Mouse (Mus musculus): ENCODE measurements around the gene Isg15. TPM values are rescaled to one million over a fixed set of nuclear protein-coding genes. Genes with fewer than 3 reads are reported as not detected.

Gene Isg15
- 7.5 and 19.9 TPM in 2 replicates for total RNA-seq (2014; rRNA removed; ENCODE audit: low replicate concordance)
- polyA plus RNA-seq (2015; fragmentation: Nextera tagmentation; extraction: Ambion mirVana) = 4.5 and 7.0 TPM in 2 replicates

- 54% methylated on average over 10 of the region's 10 CpGs for WGBS
- TF ChIP-seq CTCF (IDR thresholded peaks at IDR 0.05; ENCODE audit: low read depth) = no peak
- no peak for TF ChIP-seq EP300 (IDR thresholded peaks at IDR 0.05; ENCODE audit: low read depth)
- no peaks in the 10 kb centered on the region for H3K36me3 ChIP-seq (replicated peaks; ENCODE audit: control insufficient read depth, insufficient read depth, low read length)
- no peaks in the 10 kb centered on the region for H3K27me3 ChIP-seq (ENCODE audit: control insufficient read depth, insufficient read depth, low read length)
- peak within 1 kb of the TSS; percentile 53 for H3K27ac ChIP-seq (ENCODE audit: low read depth)
- peak within 1 kb of the TSS; percentile 22 for H3K4me3 ChIP-seq (ENCODE audit: low read depth, low read length)
- no peak within 1 kb of the TSS for H3K9ac ChIP-seq (replicated peaks; ENCODE audit: low read depth, low read length)
- no peak for DNase-seq (ENCODE audit: low spot score)
- peak within 1 kb of the TSS; percentile 52 for H3K4me2 ChIP-seq (ENCODE audit: low read depth, low read length)
- no peak for ATAC-seq (ENCODE audit: insufficient read depth, low read depth)
- H3K9me3 ChIP-seq (replicated peaks; ENCODE audit: control insufficient read depth, low read length) = no peaks in the 10 kb centered on the region
- H3K4me1 ChIP-seq (ENCODE audit: control insufficient read depth, insufficient read depth) = peaks cover 23% of the 10 kb centered on the region
Observed at GRCm38 (mm10) chr4:156200623-156201475, at the start of gene Isg15. Gene Isg15, minus strand, starts transcription at chr4:156200818.

DNA sequence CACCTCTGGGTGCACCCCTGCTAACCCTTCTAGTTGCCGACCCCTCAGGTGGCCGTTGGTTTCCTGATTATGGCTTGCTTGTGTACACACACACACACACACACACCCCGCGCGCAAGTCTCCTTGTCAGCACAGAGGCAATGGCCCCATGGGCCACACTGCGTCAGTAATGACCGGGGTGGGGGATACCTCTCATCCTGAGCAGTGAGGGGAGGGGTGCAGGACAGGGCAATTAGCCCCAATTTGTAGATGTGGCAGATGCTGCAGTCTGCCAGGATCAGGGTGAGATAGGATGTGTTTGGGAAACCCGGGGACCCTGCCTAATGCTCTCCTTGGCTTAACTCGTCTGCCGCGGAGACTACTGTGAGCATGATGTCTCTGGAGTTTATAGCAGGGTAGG, 48.9 kb upstream of the Isg15 start:
- Histone ChIP-seq H3K4me1 (ENCODE audit: control insufficient read depth, insufficient read depth) (no peaks in the 10 kb centered on the region), H3K4me3 (ENCODE audit: low read depth, low read length) (no peak overlapping the region), H3K9ac (replicated peaks; ENCODE audit: low read depth, low read length) (no peak overlapping the region), H3K9me3 (replicated peaks; ENCODE audit: control insufficient read depth, low read length) (no peaks in the 10 kb centered on the region), H3K27me3 (ENCODE audit: control insufficient read depth, insufficient read depth, low read length) (peaks cover 4% of the 10 kb centered on the region), H3K4me2 (ENCODE audit: low read depth, low read length) (no peak overlapping the region), H3K36me3 (replicated peaks; ENCODE audit: control insufficient read depth, insufficient read depth, low read length) (peaks cover 40% of the 10 kb centered on the region), H3K27ac (ENCODE audit: low read depth) (no peak overlapping the region)
- WGBS = 56% methylated on average over 11 of the region's 11 CpGs
- DNase-seq (ENCODE audit: low spot score) = no peak
- ATAC-seq (ENCODE audit: insufficient read depth, low read depth) = no peak
- no peak for TF ChIP-seq CTCF (IDR thresholded peaks at IDR 0.05; ENCODE audit: low read depth)
- no peak for TF ChIP-seq EP300 (IDR thresholded peaks at IDR 0.05; ENCODE audit: low read depth)

- no peaks in the 10 kb centered on the region for H3K27me3 ChIP-seq (ENCODE audit: control insufficient read depth, insufficient read depth, low read length)
- ATAC-seq (ENCODE audit: insufficient read depth, low read depth) (no peak), DNase-seq (ENCODE audit: low spot score) (no peak)
- H3K9ac ChIP-seq (replicated peaks; ENCODE audit: low read depth, low read length) = 0 out of 2 replicates have a peak overlapping the region, but pooled peaks have one; percentile 61
- peaks cover 45% of the 10 kb centered on the region for H3K36me3 ChIP-seq (replicated peaks; ENCODE audit: control insufficient read depth, insufficient read depth, low read length)
- no peaks in the 10 kb centered on the region for H3K9me3 ChIP-seq (replicated peaks; ENCODE audit: control insufficient read depth, low read length)
- TF ChIP-seq CTCF (IDR thresholded peaks at IDR 0.05; ENCODE audit: low read depth) (no peak), EP300 (IDR thresholded peaks at IDR 0.05; ENCODE audit: low read depth) (no peak)
- peaks cover 6% of the 10 kb centered on the region for H3K4me1 ChIP-seq (ENCODE audit: control insufficient read depth, insufficient read depth)
- 32% methylated on average over 56 of the region's 60 CpGs for WGBS
- H3K4me2 ChIP-seq (ENCODE audit: low read depth, low read length) = peak overlapping the region; percentile 64
- H3K27ac ChIP-seq (ENCODE audit: low read depth) = no peak overlapping the region
- H3K4me3 ChIP-seq (ENCODE audit: low read depth, low read length) = peak overlapping the region; percentile 75
Observed at GRCm38 (mm10) chr4:156236651-156237447, 36.2 kb upstream of the Isg15 start.

DNA sequence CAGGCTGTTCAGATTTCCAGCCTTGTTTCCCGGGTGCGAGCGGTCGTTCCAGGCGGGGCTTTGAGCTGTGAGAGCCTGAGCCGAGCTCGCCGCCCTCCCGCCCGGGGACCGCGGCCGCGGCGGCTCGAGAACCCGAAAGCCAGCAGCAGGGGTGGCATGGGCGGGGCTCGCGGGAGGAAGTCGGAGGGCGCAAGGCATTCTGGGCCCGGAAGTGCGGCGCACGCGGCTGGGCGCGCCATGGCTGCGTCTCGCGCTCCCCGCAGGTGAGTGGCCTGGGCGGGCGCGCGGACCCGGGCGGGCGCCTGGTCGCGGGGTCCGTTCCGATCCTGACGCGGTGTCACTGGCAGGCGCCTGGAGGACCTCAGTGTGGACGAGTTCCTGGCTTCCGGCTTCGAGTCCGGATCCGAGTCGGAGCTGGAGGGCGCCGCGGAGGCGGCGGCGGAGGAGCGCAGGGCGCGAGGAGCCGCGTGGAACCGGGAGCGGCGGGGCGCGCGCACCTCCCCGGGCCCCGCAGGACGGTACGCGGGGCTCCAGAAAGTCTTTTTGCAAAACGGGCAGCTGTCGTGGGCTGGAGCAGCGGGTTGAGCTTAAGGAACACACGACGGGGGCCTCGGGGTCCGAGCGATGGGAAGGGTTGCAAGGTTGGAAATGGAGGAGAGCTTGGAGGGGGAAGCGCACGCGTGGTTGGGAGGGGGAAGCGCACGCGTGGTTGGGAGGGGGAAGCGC, 35.4 kb upstream of the Isg15 start, which contains the start of gene Noc2l:
Gene Noc2l, plus strand, starts transcription at position 203 of the 726 bp plus-strand sequence.
- Histone ChIP-seq H3K9ac (replicated peaks; ENCODE audit: low read depth, low read length) (peak within 1 kb of the TSS; percentile 61), H3K4me3 (ENCODE audit: low read depth, low read length) (peak within 1 kb of the TSS; percentile 75), H3K4me1 (ENCODE audit: control insufficient read depth, insufficient read depth) (peaks cover 6% of the 10 kb centered on the region), H3K36me3 (replicated peaks; ENCODE audit: control insufficient read depth, insufficient read depth, low read length) (peaks cover 45% of the 10 kb centered on the region), H3K4me2 (ENCODE audit: low read depth, low read length) (peak within 1 kb of the TSS; percentile 64), H3K9me3 (replicated peaks; ENCODE audit: control insufficient read depth, low read length) (no peaks in the 10 kb centered on the region), H3K27me3 (ENCODE audit: control insufficient read depth, insufficient read depth, low read length) (no peaks in the 10 kb centered on the region), H3K27ac (ENCODE audit: low read depth) (peak within 1 kb of the TSS; percentile 83)
- TF ChIP-seq EP300 (IDR thresholded peaks at IDR 0.05; ENCODE audit: low read depth) (no peak), CTCF (IDR thresholded peaks at IDR 0.05; ENCODE audit: low read depth) (no peak)
- DNase-seq (ENCODE audit: low spot score) = peak; percentile 91
- WGBS = 1% methylated on average over 89 of the region's 90 CpGs
- peak; percentile 93 for ATAC-seq (ENCODE audit: insufficient read depth, low read depth)

DNA sequence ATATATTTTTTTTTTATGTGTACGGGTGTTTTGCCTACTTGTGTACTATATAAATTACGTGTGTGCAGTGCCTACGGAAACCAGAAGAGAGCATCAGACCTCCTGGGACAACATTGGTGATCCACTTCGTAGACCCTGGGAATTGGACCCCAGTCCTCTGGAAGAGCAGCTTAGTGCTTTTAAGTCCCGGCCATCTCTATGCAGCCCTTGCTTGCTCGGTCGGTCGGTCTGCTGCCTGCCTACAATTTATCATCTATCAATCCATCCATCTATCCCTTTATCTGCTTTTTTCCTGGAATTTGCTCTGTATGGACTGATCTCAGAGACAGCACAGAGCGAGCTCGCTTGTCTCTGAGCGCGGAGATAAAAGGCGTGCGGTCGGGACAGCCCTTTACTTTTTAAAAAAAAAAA, 34.7 kb upstream of the Isg15 start:
- peak overlapping the region; percentile 61; the same call in 1 of the 2 replicates for H3K9ac ChIP-seq (replicated peaks; ENCODE audit: low read depth, low read length)
- H3K9me3 ChIP-seq (replicated peaks; ENCODE audit: control insufficient read depth, low read length) = no peaks in the 10 kb centered on the region
- no peaks in the 10 kb centered on the region for H3K27me3 ChIP-seq (ENCODE audit: control insufficient read depth, insufficient read depth, low read length)
- TF ChIP-seq CTCF (IDR thresholded peaks at IDR 0.05; ENCODE audit: low read depth) (0 out of 2 replicates have a peak, but pooled peaks have one; percentile 15), EP300 (IDR thresholded peaks at IDR 0.05; ENCODE audit: low read depth) (no peak)
- H3K4me3 ChIP-seq (ENCODE audit: low read depth, low read length) = peak overlapping the region; percentile 75
- under 1% methylated on average over 15 of the region's 15 CpGs for WGBS
- peaks cover 45% of the 10 kb centered on the region for H3K36me3 ChIP-seq (replicated peaks; ENCODE audit: control insufficient read depth, insufficient read depth, low read length)
- peaks cover 6% of the 10 kb centered on the region for H3K4me1 ChIP-seq (ENCODE audit: control insufficient read depth, insufficient read depth)
- DNase-seq (ENCODE audit: low spot score) (peak; percentile 45), ATAC-seq (ENCODE audit: insufficient read depth, low read depth) (peak; percentile 40)
- peak overlapping the region; percentile 64 for H3K4me2 ChIP-seq (ENCODE audit: low read depth, low read length)
- peak overlapping the region; percentile 83; the same call in 1 of the 2 replicates for H3K27ac ChIP-seq (ENCODE audit: low read depth)
